Mouse (Mus musculus) neural tube, embryonic 13.5 days (tissue): ENCODE data around the gene Dgcr8. TPM values are rescaled to one million over a fixed set of nuclear protein-coding genes. Genes with fewer than 3 reads are reported as not detected.
"Not testable (repeated sequence)": the region's sequence is repeated elsewhere in the genome, so short reads cannot be mapped to it uniquely, and the experiment has no call there.

Experiments
- ATAC-seq: fragments of 200-750 bp; cut with Nextera tagmentation; 2 replicates; pipeline ENCODE4 v1.8.0; 2017; ENCODE audit warnings: low read depth, mild to moderate bottlenecking, moderate TSS enrichment, moderate library complexity
- H3K27ac ChIP-seq: fragments of 300-500 bp; sonication (generic); replicated peaks from 2 replicates; pipeline ENCODE4 v1.5.1; 2015; ENCODE audit warnings: moderate library complexity, mild to moderate bottlenecking, inconsistent platforms
- H3K27me3 ChIP-seq: fragments of 300-500 bp; sonication (generic); 2 replicates; pipeline ENCODE4 v1.6.1; 2015; ENCODE audit warnings: mild to moderate bottlenecking, inconsistent platforms
- H3K36me3 ChIP-seq: fragments of 300-500 bp; sonication (generic); 2 replicates; pipeline ENCODE4 v1.6.1; 2015; ENCODE audit warnings: mild to moderate bottlenecking, inconsistent platforms
- H3K4me1 ChIP-seq: fragments of 300-500 bp; sonication (generic); replicated peaks from 2 replicates; pipeline ENCODE4 v1.6.1; 2015; ENCODE audit warnings: inconsistent platforms
- H3K4me2 ChIP-seq: fragments of 300-500 bp; sonication (generic); 2 replicates; pipeline ENCODE4 v1.6.1; 2015; ENCODE audit warnings: inconsistent platforms, mild to moderate bottlenecking, moderate library complexity
- H3K4me3 ChIP-seq: fragments of 300-500 bp; sonication (generic); 2 replicates; pipeline ENCODE4 v1.5.1; 2015; ENCODE audit warnings: mild to moderate bottlenecking, inconsistent platforms
- H3K9ac ChIP-seq: fragments of 300-500 bp; sonication (generic); 2 replicates; pipeline ENCODE4 v1.6.1; 2015; ENCODE audit warnings: moderate library complexity, mild to moderate bottlenecking, inconsistent platforms
- H3K9me3 ChIP-seq: fragments of 300-500 bp; sonication (generic); 2 replicates; pipeline ENCODE4 v1.6.1; 2016; ENCODE audit warnings: inconsistent platforms
- WGBS: fragments of 180-500 bp; shearing (Covaris S2); methylation state at CpG from one replicate; pipeline ENCODE4 v1.1.7; 2015; 5-methylcytosine and 5-hydroxymethylcytosine counted together
- polyA plus RNA-seq: library from polyadenylated mRNA; unstranded; fragments of >200 nt; fragmentation: Nextera tagmentation; extraction: Ambion mirVana; gene quantifications from 2 replicates; pipeline ENCODE4 v1.2.1, GENCODE M21; 2015

The Dgcr8 gene
- polyA plus RNA-seq = 31.2 and 34.0 TPM in 2 replicates

DNA sequence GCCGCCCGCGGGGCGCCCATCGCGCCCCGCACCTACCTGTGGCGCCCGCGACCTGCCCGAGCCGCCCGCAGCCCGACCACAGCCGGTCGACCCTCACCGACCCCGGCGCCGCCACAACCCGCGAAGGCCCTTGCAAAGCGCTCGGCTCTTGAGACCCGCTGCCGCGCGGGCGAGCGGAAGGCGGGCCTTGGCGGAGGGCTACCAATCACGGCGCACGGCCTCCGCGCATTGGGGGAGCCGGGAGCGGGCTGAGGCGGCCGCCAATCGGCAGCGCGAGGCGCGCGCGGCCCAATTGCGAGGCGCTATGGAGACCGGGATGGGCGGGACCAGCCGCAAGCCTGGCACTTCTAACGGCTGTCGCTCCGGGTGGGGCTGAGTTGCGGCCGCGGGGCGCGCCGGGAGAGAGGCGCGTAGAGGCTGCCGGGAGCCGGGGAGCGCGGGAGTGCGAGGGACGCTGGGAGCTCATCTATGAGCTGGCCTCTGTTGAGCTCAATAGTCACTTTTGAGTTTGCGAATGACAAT, at the start of gene Dgcr8:
Gene Dgcr8, minus strand, starts transcription at position 180 of the 522 bp plus-strand sequence.
- Histone ChIP-seq H3K27me3 (no peaks in the 10 kb centered on the region), H3K4me1 (peaks cover 33% of the 10 kb centered on the region), H3K4me2 (peak within 1 kb of the TSS; percentile 97), H3K9ac (peak within 1 kb of the TSS; percentile 94), H3K36me3 (peaks cover 13% of the 10 kb centered on the region), H3K27ac (peak within 1 kb of the TSS; percentile 84), H3K9me3 (no peaks in the 10 kb centered on the region), H3K4me3 (peak within 1 kb of the TSS; percentile 64)
- WGBS = under 1% methylated on average over 69 of the region's 71 CpGs
- peak; percentile 99 for ATAC-seq

DNA sequence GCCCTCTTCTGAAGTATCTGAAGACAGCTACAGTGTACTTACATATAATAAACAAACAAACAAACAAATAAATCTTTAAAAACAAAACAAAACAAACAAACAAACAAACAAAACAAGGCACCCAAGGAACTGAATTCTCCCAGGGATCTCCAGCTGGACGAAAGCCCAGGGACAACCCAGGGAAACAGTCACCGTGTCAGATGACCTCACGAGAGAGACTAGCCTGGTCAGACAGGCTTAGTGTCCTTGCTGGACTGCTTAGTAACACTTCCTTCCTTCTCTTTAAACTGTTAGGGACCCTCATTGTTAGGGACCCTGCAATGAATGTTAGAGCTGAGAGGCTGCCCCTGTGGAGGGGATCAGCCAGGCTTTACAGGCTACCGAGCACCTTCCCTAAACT, 48.2 kb upstream of the Dgcr8 start:
- no peak overlapping the region for H3K4me3 ChIP-seq
- no peaks in the 10 kb centered on the region for H3K27me3 ChIP-seq
- H3K27ac ChIP-seq = no peak overlapping the region
- WGBS = 94% methylated on average over 4 of the region's 4 CpGs
- H3K9me3 ChIP-seq = no peaks in the 10 kb centered on the region
- no peak overlapping the region for H3K4me2 ChIP-seq
- H3K9ac ChIP-seq = no peak overlapping the region
- peaks cover 28% of the 10 kb centered on the region for H3K4me1 ChIP-seq
- no peak for ATAC-seq
- peaks cover 43% of the 10 kb centered on the region for H3K36me3 ChIP-seq

DNA sequence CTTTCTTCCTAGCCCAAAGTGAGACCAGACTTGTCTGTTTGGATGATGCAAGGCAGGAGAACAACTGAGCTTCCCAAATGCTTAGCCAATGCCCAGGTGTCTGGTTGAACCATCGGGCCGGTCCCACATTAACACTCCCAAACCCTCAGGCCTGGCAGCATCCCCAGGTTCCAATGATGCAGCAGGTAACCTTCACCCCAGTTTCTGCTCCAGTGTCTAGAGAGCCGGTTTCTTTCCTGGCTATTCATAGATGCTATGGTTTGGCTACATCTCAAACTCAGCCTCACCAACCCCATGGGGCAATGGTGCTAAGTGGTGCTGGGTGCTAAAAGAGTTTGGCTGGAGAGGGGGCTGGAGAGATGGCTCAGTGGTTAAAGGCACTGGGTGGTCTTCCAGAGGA, 46.9 kb upstream of the Dgcr8 start:
- Histone ChIP-seq H3K27ac (no peak overlapping the region), H3K9ac (no peak overlapping the region), H3K4me2 (no peak overlapping the region), H3K4me3 (no peak overlapping the region), H3K36me3 (peaks cover 48% of the 10 kb centered on the region), H3K27me3 (no peaks in the 10 kb centered on the region), H3K9me3 (no peaks in the 10 kb centered on the region), H3K4me1 (peaks cover 16% of the 10 kb centered on the region)
- WGBS = 95% methylated on average over 3 of the region's 3 CpGs
- ATAC-seq = no peak

DNA sequence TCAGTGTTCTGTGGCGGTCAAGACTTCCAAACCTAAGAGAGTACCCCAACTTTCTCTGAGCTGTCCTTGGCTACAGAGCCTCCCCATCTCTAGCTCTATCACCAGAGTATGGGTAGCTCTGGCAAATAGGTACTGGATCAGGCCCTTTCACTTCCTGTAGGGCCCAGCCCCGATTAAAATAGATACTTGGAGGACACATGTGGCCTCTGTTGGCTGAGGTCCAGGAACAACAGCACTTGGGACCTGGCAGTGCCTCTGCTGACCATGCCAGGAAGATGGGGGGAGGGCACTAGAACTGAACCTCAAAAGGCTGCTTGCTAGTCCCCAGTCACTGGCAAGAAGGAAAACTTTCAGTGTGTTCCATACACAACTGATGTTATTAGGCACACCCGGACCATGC, 44.9 kb upstream of the Dgcr8 start:
- H3K9ac ChIP-seq = no peak overlapping the region
- WGBS = 85% methylated on average over 3 of the region's 3 CpGs
- no peaks in the 10 kb centered on the region for H3K4me1 ChIP-seq
- H3K4me3 ChIP-seq = no peak overlapping the region
- no peaks in the 10 kb centered on the region for H3K9me3 ChIP-seq
- ATAC-seq = no peak
- no peaks in the 10 kb centered on the region for H3K27me3 ChIP-seq
- no peak overlapping the region for H3K4me2 ChIP-seq
- H3K27ac ChIP-seq = no peak overlapping the region
- H3K36me3 ChIP-seq = peaks cover 48% of the 10 kb centered on the region

DNA sequence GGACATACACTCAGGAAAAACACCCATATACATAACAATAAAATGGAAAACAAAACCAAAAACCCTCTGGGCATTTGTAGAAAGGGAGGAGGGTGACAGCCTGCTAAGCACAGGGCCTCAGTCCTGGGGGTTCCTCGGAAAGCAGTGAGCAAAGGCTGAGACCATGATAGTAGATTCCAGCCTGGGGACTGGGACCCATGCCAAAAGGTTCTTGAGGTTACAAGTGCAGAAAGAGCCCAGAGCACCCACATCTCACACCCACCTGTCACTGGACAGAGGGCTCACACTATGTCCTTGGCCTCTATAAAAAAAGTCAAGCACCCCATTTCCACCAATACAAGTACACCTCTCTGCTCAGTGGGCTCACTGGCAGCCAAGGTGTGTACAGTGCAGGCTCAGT, 39.5 kb upstream of the Dgcr8 start:
- WGBS = 81% methylated on average over 1 of the region's 1 CpGs
- no peak overlapping the region for H3K9ac ChIP-seq
- no peak overlapping the region for H3K4me3 ChIP-seq
- no peak overlapping the region for H3K4me2 ChIP-seq
- ATAC-seq = no peak
- H3K4me1 ChIP-seq = no peaks in the 10 kb centered on the region
- H3K36me3 ChIP-seq = peaks cover 25% of the 10 kb centered on the region
- H3K27me3 ChIP-seq = no peaks in the 10 kb centered on the region
- no peak overlapping the region for H3K27ac ChIP-seq
- H3K9me3 ChIP-seq = no peaks in the 10 kb centered on the region

DNA sequence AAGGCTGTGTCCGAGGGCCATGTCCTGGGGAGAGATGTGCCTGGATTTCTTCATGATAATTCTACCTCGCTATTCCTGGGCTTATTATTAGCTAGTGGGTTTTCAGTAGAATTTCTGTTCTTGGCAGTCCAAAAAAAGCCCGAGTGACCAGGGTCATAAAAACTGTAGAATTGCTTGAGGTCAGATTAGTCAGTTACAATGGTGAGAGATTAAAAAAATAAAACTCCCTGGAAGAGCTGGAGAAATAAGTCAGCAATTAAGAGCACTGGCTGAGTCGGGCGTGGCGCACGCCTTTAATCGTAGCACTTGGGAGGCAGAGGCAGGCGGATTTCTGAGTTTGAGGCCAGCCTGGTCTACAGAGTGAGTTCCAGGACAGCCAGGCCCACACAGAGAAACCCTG, 38.9 kb upstream of the Dgcr8 start:
- H3K4me2 ChIP-seq = no peak overlapping the region
- no peak overlapping the region for H3K4me3 ChIP-seq
- WGBS = 94% methylated on average over 9 of the region's 9 CpGs
- H3K9ac ChIP-seq = no peak overlapping the region
- H3K9me3 ChIP-seq = no peaks in the 10 kb centered on the region
- H3K4me1 ChIP-seq = no peaks in the 10 kb centered on the region
- H3K27ac ChIP-seq = no peak overlapping the region
- no peaks in the 10 kb centered on the region for H3K27me3 ChIP-seq
- H3K36me3 ChIP-seq = peaks cover 26% of the 10 kb centered on the region
- ATAC-seq = no peak

DNA sequence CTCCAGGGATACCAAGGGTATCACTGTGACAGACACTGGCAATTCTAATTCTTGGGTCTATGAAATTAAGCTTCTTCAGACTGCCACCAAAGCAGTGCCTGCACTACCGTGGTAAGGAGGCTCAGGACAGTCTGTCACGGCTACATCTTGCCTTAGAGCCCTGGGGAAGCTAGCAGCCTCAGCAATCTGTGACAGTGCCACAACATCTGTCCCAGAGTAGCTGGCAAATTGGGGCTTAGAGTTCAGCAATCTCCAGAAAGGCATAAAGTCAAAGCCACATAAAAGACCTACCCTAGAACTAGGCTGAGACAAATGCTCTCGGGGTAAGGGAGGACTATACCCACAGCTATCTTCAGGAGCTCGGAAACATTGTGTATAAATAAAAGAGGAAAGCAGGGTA, 36.7 kb upstream of the Dgcr8 start:
- WGBS = 76% methylated on average over 4 of the region's 4 CpGs
- Histone ChIP-seq H3K27ac (no peak overlapping the region), H3K9ac (no peak overlapping the region), H3K36me3 (peaks cover 36% of the 10 kb centered on the region), H3K27me3 (no peaks in the 10 kb centered on the region), H3K4me3 (no peak overlapping the region), H3K4me1 (no peaks in the 10 kb centered on the region), H3K9me3 (no peaks in the 10 kb centered on the region), H3K4me2 (no peak overlapping the region)
- ATAC-seq = no peak

DNA sequence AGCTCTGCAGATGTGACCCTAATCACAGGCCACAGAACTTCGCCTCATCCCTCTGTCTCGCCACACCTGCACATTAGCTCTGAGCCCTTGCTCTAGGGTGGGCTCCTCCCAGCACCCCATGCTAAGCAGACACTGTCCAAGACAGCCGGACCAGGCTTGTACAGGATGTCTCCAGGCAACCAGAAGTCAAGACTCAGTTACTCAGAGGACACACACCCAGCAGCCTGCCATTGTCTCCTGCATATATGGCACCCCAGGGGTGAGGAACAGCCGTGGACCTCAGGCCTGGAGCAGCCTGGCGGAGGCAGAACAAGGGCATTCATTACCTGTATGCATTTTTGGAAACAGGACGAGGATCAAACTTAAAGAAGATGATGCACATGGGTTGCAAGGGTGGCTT, 35.0 kb upstream of the Dgcr8 start:
- Histone ChIP-seq H3K4me3 (no peak overlapping the region), H3K4me2 (no peak overlapping the region), H3K9ac (no peak overlapping the region), H3K36me3 (peaks cover 45% of the 10 kb centered on the region), H3K27me3 (no peaks in the 10 kb centered on the region), H3K27ac (no peak overlapping the region), H3K9me3 (no peaks in the 10 kb centered on the region), H3K4me1 (no peaks in the 10 kb centered on the region)
- ATAC-seq = no peak
- WGBS = 73% methylated on average over 6 of the region's 6 CpGs

DNA sequence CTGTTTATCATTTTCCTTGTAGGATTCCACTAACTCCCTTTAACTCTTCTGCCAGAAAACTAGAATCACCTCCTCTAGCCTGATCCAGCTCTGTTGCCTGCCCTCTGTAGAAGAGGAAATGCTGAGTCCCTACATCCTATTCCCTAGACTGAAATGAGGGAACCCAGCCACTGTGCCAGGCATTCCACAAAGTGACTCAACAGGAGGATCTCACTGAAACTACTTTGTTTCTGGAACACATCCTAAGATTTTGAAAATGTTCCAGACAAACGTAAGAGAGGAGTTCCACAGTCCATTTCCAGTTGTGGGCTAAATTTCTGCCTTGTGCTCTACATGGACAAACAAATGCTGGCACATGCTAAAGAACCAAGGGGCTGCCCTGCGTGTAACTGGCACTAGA, 34.4 kb upstream of the Dgcr8 start:
- WGBS = 91% methylated on average over 2 of the region's 2 CpGs
- Histone ChIP-seq H3K27me3 (no peaks in the 10 kb centered on the region), H3K9ac (no peak overlapping the region), H3K27ac (no peak overlapping the region), H3K4me1 (no peaks in the 10 kb centered on the region), H3K36me3 (peaks cover 46% of the 10 kb centered on the region), H3K4me2 (no peak overlapping the region), H3K4me3 (no peak overlapping the region), H3K9me3 (no peaks in the 10 kb centered on the region)
- ATAC-seq = no peak

DNA sequence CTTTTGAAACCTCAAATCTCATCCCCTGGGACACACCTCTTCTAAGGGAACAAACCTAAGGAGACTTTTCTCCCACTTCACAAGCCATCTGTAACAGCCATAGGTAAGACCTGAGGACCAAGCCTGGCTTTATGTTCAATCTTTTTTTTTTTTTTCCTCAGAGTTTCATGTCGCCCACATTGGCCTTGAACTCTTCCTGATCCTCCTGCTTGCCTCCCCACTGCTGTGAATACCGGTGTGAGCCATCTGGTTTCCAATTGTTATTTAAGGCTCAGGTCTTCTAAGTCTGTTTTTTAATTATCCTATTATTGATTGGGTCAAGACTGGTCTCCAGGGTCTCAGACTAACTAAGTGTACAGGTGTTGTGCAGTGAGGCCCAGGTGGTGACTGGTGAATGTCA, 32.4 kb upstream of the Dgcr8 start:
- H3K4me2 ChIP-seq = no peak overlapping the region
- no peaks in the 10 kb centered on the region for H3K27me3 ChIP-seq
- no peak overlapping the region for H3K27ac ChIP-seq
- no peak overlapping the region for H3K9ac ChIP-seq
- no peak for ATAC-seq
- 77% methylated on average over 2 of the region's 2 CpGs for WGBS
- H3K4me3 ChIP-seq = no peak overlapping the region
- no peaks in the 10 kb centered on the region for H3K9me3 ChIP-seq
- H3K36me3 ChIP-seq = peaks cover 53% of the 10 kb centered on the region
- H3K4me1 ChIP-seq = no peaks in the 10 kb centered on the region

DNA sequence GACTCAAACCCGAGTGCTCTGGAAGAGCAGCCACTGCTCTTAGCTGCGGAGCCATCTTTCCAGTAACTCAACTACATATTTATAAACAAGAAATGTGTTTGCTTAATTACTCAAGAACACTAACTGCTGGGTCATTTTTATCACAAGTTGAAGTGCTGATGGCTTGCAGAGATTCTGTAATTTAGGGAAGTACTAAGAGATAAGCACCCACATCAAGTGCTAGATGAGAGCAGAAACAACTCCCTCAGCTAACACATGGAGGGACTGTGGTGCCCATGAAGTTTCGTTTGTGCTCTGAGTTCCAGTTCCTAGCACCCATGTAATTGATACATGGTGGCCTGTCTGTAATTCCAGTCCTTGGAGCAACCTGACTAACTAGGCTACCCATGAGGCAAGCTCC, 29.9 kb upstream of the Dgcr8 start:
- Histone ChIP-seq H3K4me1 (no peaks in the 10 kb centered on the region), H3K9ac (no peak overlapping the region), H3K4me2 (no peak overlapping the region), H3K36me3 (peaks cover 60% of the 10 kb centered on the region), H3K9me3 (no peaks in the 10 kb centered on the region), H3K4me3 (no peak overlapping the region), H3K27ac (no peak overlapping the region), H3K27me3 (no peaks in the 10 kb centered on the region)
- 83% methylated on average over 3 of the region's 3 CpGs for WGBS
- ATAC-seq = no peak

DNA sequence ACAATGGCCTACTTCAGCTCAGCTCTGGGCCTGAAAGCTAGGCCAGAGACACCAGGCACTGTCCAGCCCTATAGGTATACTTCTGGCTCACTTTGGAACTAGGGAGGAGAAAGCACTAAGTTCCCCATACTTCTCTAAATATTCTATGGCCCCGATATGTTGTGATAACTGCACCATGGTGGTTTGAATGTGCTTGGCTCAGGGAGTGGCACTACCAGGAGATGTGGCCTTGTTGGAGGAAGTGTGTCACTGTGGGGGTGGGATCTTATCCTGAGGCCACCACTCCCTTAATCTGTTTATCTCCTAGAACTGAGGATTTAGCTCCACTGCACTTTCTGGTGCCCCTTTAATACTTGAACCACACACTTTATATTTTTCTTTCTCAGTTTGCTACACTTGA, 19.1 kb upstream of the Dgcr8 start:
- Histone ChIP-seq H3K4me3 (no peak overlapping the region), H3K27me3 (no peaks in the 10 kb centered on the region), H3K27ac (no peak overlapping the region), H3K4me1 (no peaks in the 10 kb centered on the region), H3K9ac (no peak overlapping the region), H3K4me2 (no peak overlapping the region), H3K36me3 (peaks cover 79% of the 10 kb centered on the region), H3K9me3 (no peaks in the 10 kb centered on the region)
- 92% methylated on average over 1 of the region's 1 CpGs for WGBS
- no peak for ATAC-seq

DNA sequence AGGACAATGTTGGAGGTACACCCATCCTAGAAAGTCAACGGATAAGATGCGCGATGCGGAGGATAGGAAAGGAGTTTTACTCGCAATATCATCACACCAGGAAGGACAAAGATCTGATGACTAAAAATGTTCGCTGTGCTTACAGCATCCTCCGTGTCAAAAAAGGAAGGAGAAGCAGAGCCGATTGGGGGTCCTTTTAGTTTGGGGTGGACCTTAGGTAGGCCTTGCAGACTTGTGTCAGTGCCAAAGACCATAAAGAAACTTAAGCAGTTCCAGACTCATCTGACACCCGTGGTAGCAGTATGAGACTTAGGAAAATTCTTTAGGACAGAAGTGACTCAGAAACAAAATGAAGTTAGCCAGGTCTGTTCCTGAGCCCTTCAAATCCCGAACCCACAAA, 568 bp upstream of the Dgcr8 start:
- Histone ChIP-seq H3K27ac (peak overlapping the region; percentile 62), H3K4me3 (peak overlapping the region; percentile 64), H3K9ac (peak overlapping the region; percentile 62), H3K4me1 (peaks cover 33% of the 10 kb centered on the region), H3K4me2 (peak overlapping the region; percentile 97)
- peak; percentile 6; the same call in 1 of the 2 replicates for ATAC-seq
- 6% methylated on average over 10 of the region's 10 CpGs for WGBS
- not testable (repeated sequence) for H3K27me3 ChIP-seq, H3K36me3 ChIP-seq, H3K9me3 ChIP-seq
